Mouse (Mus musculus): Measurements from ENCODE around the gene Ddx20. TPM values are rescaled to one million over a fixed set of nuclear protein-coding genes. Genes with fewer than 3 reads are reported as not detected.
A peak's percentile ranks its signal among the peaks of the same experiment; 100 is the strongest.

Gene Ddx20
- polyA plus RNA-seq, 1 experiment from 2014 or later, result 25.2 TPM

- H3K27ac ChIP-seq, result no peak overlapping the region
- no peak overlapping the region for H3K9ac ChIP-seq (ENCODE audit: low read depth, low read length)
- no peak for DNase-seq (ENCODE audit: low spot score)
- no peak overlapping the region for H3K4me2 ChIP-seq (ENCODE audit: low read length)
- no peaks in the 10 kb centered on the region for H3K4me1 ChIP-seq (replicated peaks; ENCODE audit: insufficient read depth, low read length)
- ATAC-seq (replicated peaks; ENCODE audit: low FRiP score, low read depth), result no peak
- TF ChIP-seq CTCF (IDR thresholded peaks at IDR 0.05; ENCODE audit: low read depth), result no peak
- 67% methylated on average over 8 of the region's 8 CpGs for WGBS
- H3K4me3 ChIP-seq (replicated peaks; ENCODE audit: low read depth, low read length), result no peak overlapping the region
- H3K9me3 ChIP-seq (replicated peaks; ENCODE audit: low read length), result no peaks in the 10 kb centered on the region
- H3K36me3 ChIP-seq (ENCODE audit: insufficient read depth, low read length), result no peaks in the 10 kb centered on the region
- no peaks in the 10 kb centered on the region for H3K27me3 ChIP-seq (ENCODE audit: insufficient read depth, low read length)
Observed at GRCm38 (mm10) chr3:105648889-105649567, 38.3 kb downstream of the Ddx20 start.

- no peak overlapping the region for H3K4me3 ChIP-seq (replicated peaks; ENCODE audit: low read depth, low read length)
- no peaks in the 10 kb centered on the region for H3K4me1 ChIP-seq (replicated peaks; ENCODE audit: insufficient read depth, low read length)
- H3K27me3 ChIP-seq (ENCODE audit: insufficient read depth, low read length), result no peaks in the 10 kb centered on the region
- no peak for DNase-seq (ENCODE audit: low spot score)
- ATAC-seq (replicated peaks; ENCODE audit: low FRiP score, low read depth), result no peak
- H3K36me3 ChIP-seq (ENCODE audit: insufficient read depth, low read length), result no peaks in the 10 kb centered on the region
- WGBS, result 83% methylated on average over 5 of the region's 5 CpGs
- H3K4me2 ChIP-seq (ENCODE audit: low read length), result no peak overlapping the region
- H3K9ac ChIP-seq (ENCODE audit: low read depth, low read length), result no peak overlapping the region
- H3K27ac ChIP-seq, result no peak overlapping the region
- H3K9me3 ChIP-seq (replicated peaks; ENCODE audit: low read length), result no peaks in the 10 kb centered on the region
- TF ChIP-seq CTCF (IDR thresholded peaks at IDR 0.05; ENCODE audit: low read depth), result no peak
Observed at GRCm38 (mm10) chr3:105643566-105643965, 43.8 kb downstream of the Ddx20 start.

GRCm38 (mm10) chr3:105642186-105642585, 45.2 kb downstream of the Ddx20 start:
- Histone ChIP-seq H3K27me3 (ENCODE audit: insufficient read depth, low read length) (no peaks in the 10 kb centered on the region), H3K36me3 (ENCODE audit: insufficient read depth, low read length) (no peaks in the 10 kb centered on the region), H3K9me3 (replicated peaks; ENCODE audit: low read length) (no peaks in the 10 kb centered on the region), H3K4me1 (replicated peaks; ENCODE audit: insufficient read depth, low read length) (no peaks in the 10 kb centered on the region), H3K4me2 (ENCODE audit: low read length) (no peak overlapping the region), H3K27ac (no peak overlapping the region), H3K9ac (ENCODE audit: low read depth, low read length) (no peak overlapping the region), H3K4me3 (replicated peaks; ENCODE audit: low read depth, low read length) (no peak overlapping the region)
- peak; percentile 26 for DNase-seq (ENCODE audit: low spot score)
- TF ChIP-seq CTCF (IDR thresholded peaks at IDR 0.05; ENCODE audit: low read depth), result peak; percentile 57
- 44% methylated on average over 1 of the region's 1 CpGs for WGBS
- ATAC-seq (replicated peaks; ENCODE audit: low FRiP score, low read depth), result no peak

- 83% methylated on average over 3 of the region's 3 CpGs for WGBS
- Histone ChIP-seq H3K4me2 (ENCODE audit: low read length) (no peak overlapping the region), H3K36me3 (ENCODE audit: insufficient read depth, low read length) (no peaks in the 10 kb centered on the region), H3K4me1 (replicated peaks; ENCODE audit: insufficient read depth, low read length) (no peaks in the 10 kb centered on the region), H3K4me3 (replicated peaks; ENCODE audit: low read depth, low read length) (no peak overlapping the region), H3K9me3 (replicated peaks; ENCODE audit: low read length) (no peaks in the 10 kb centered on the region), H3K9ac (ENCODE audit: low read depth, low read length) (no peak overlapping the region), H3K27me3 (ENCODE audit: insufficient read depth, low read length) (no peaks in the 10 kb centered on the region), H3K27ac (no peak overlapping the region)
- no peak for TF ChIP-seq CTCF (IDR thresholded peaks at IDR 0.05; ENCODE audit: low read depth)
- ATAC-seq (replicated peaks; ENCODE audit: low FRiP score, low read depth) (no peak), DNase-seq (ENCODE audit: low spot score) (no peak)
Observed at GRCm38 (mm10) chr3:105633021-105633420, 54.4 kb downstream of the Ddx20 start.

GRCm38 (mm10) chr3:105632296-105632695, 55.1 kb downstream of the Ddx20 start:
- ATAC-seq (replicated peaks; ENCODE audit: low FRiP score, low read depth), result no peak
- Histone ChIP-seq H3K4me2 (ENCODE audit: low read length) (no peak overlapping the region), H3K27me3 (ENCODE audit: insufficient read depth, low read length) (no peaks in the 10 kb centered on the region), H3K27ac (no peak overlapping the region), H3K9ac (ENCODE audit: low read depth, low read length) (no peak overlapping the region), H3K4me3 (replicated peaks; ENCODE audit: low read depth, low read length) (no peak overlapping the region), H3K9me3 (replicated peaks; ENCODE audit: low read length) (no peaks in the 10 kb centered on the region), H3K36me3 (ENCODE audit: insufficient read depth, low read length) (no peaks in the 10 kb centered on the region), H3K4me1 (replicated peaks; ENCODE audit: insufficient read depth, low read length) (no peaks in the 10 kb centered on the region)
- TF ChIP-seq CTCF (IDR thresholded peaks at IDR 0.05; ENCODE audit: low read depth), result no peak
- 45% methylated on average over 2 of the region's 2 CpGs for WGBS
- DNase-seq (ENCODE audit: low spot score), result peak; percentile 15

Other genes starting within 250 kb of the Ddx20 start
- gene Kcnd3, start 235.2 kb downstream of the Ddx20 start, polyA plus RNA-seq (2015; fragmentation: Nextera tagmentation; extraction: Ambion mirVana), result 2.9 TPM in 2 replicates
- 0.67 and 0.85 TPM in 2 replicates for gene Inka2, start 17.0 kb upstream of the Ddx20 start, polyA plus RNA-seq (2015; fragmentation: Nextera tagmentation; extraction: Ambion mirVana)
- 111 and 123 TPM in 2 replicates for gene Rap1a, start 113.8 kb upstream of the Ddx20 start, polyA plus RNA-seq (2015; fragmentation: Nextera tagmentation; extraction: Ambion mirVana)
- gene Adora3, start 183.3 kb upstream of the Ddx20 start, polyA plus RNA-seq (2015; fragmentation: Nextera tagmentation; extraction: Ambion mirVana), result 0.10 and 0.12 TPM in 2 replicates
- gene Tmigd3, start 183.3 kb upstream of the Ddx20 start, polyA plus RNA-seq (2015; fragmentation: Nextera tagmentation; extraction: Ambion mirVana), result 0.18 TPM in 1 of 2 replicates, not detected in the other
- 0.24 and 0.31 TPM in 2 replicates for gene I830077J02Rik, start 245.1 kb upstream of the Ddx20 start, polyA plus RNA-seq (2015; fragmentation: Nextera tagmentation; extraction: Ambion mirVana)